Mouse (Mus musculus) liver, embryonic 15.5 days (tissue): ENCODE results near the gene Kcnab2. TPM values are rescaled to one million over a fixed set of nuclear protein-coding genes. Genes with fewer than 3 reads are reported as not detected.

Experiments used
- ATAC-seq: fragments of 200-750 bp; cut with Nextera tagmentation; 2 replicates; pipeline ENCODE4 v1.8.0; 2017; ENCODE audit warnings: moderate number of reproducible peaks, mild to moderate bottlenecking, moderate library complexity; ENCODE audit not compliant: insufficient read depth
- H3K27ac ChIP-seq: fragments of 300-500 bp; sonication (generic); replicated peaks from 2 replicates; pipeline ENCODE4 v1.5.1; 2015; ENCODE audit warnings: mild to moderate bottlenecking, inconsistent platforms
- H3K27me3 ChIP-seq: fragments of 300-500 bp; sonication (generic); 2 replicates; pipeline ENCODE4 v1.6.1; 2015; ENCODE audit warnings: mild to moderate bottlenecking, inconsistent platforms
- H3K36me3 ChIP-seq: fragments of 300-500 bp; sonication (generic); replicated peaks from 2 replicates; pipeline ENCODE4 v1.6.1; 2015; ENCODE audit warnings: moderate library complexity, mild to moderate bottlenecking, inconsistent platforms
- H3K4me1 ChIP-seq: fragments of 300-500 bp; sonication (generic); replicated peaks from 2 replicates; pipeline ENCODE4 v1.6.1; 2015; ENCODE audit warnings: inconsistent platforms
- H3K4me2 ChIP-seq: fragments of 300-500 bp; sonication (generic); 2 replicates; pipeline ENCODE4 v1.6.1; 2015; ENCODE audit warnings: moderate library complexity, mild to moderate bottlenecking, inconsistent platforms
- H3K4me3 ChIP-seq: fragments of 300-500 bp; sonication (generic); replicated peaks from 2 replicates; pipeline ENCODE4 v1.5.1; 2015; ENCODE audit warnings: mild to moderate bottlenecking, inconsistent platforms
- H3K9ac ChIP-seq: fragments of 300-500 bp; sonication (generic); 2 replicates; pipeline ENCODE4 v1.6.1; 2015; ENCODE audit warnings: moderate library complexity, mild to moderate bottlenecking, inconsistent platforms
- H3K9me3 ChIP-seq: fragments of 300-500 bp; sonication (generic); replicated peaks from 2 replicates; pipeline ENCODE4 v1.6.1; 2016; ENCODE audit warnings: inconsistent platforms
- WGBS: fragments of 180-500 bp; shearing (Covaris S2); methylation state at CpG from one replicate; pipeline ENCODE4 v1.1.7; 2015; ENCODE audit warnings: mixed read lengths; ENCODE audit not compliant: insufficient replicate concordance; 5-methylcytosine and 5-hydroxymethylcytosine counted together
- polyA plus RNA-seq: library from polyadenylated mRNA; unstranded; fragments of >200 nt; fragmentation: Nextera tagmentation; extraction: Ambion mirVana; gene quantifications from 2 replicates; pipeline ENCODE4 v1.2.1, GENCODE M21; 2015

Gene Kcnab2
- polyA plus RNA-seq, 1 experiment from 2014 or later: 8.5 TPM

- 44% methylated on average over 16 of the region's 16 CpGs for WGBS
- H3K27me3 ChIP-seq: no peaks in the 10 kb centered on the region
Measured at GRCm38 (mm10) chr4:152385644-152386043, 92.0 kb downstream of the Kcnab2 start.

GRCm38 (mm10) chr4:152382528-152383252 is 95.0 kb downstream of the Kcnab2 start:
- ATAC-seq: no peak
- Histone ChIP-seq H3K9me3 (no peaks in the 10 kb centered on the region), H3K9ac (no peak overlapping the region), H3K4me1 (no peaks in the 10 kb centered on the region), H3K27me3 (no peaks in the 10 kb centered on the region), H3K27ac (no peak overlapping the region), H3K36me3 (no peaks in the 10 kb centered on the region), H3K4me3 (no peak overlapping the region), H3K4me2 (no peak overlapping the region)
- WGBS: 70% methylated on average over 17 of the region's 17 CpGs

More at GRCm38 (mm10) chr4:152385644-152386043, 92.0 kb downstream of the Kcnab2 start:
- Histone ChIP-seq H3K4me2 (no peak overlapping the region), H3K36me3 (no peaks in the 10 kb centered on the region), H3K27ac (no peak overlapping the region), H3K4me1 (no peaks in the 10 kb centered on the region), H3K9me3 (no peaks in the 10 kb centered on the region), H3K4me3 (no peak overlapping the region), H3K9ac (no peak overlapping the region)
- no peak for ATAC-seq

DNA sequence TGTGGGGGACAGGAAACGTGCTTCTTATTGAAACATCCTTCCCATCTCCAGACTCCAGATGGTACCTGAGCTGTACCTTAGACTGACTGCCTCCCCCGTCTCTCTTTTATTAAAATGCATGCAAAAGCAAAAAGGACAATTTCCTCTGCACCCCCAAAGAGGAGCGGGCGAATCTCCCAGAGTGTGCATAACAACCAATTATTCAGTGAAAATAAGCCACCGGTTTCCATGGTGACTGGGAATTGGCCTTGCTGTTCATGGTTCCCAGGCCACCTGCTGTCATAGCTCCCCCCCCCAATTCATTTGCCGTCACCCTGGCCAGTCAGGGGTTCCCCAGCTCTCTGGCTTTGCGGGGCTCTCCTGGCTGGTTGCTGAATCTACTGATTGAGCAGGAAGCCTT is 112.4 kb downstream of the Kcnab2 start:
- Histone ChIP-seq H3K4me2 (no peak overlapping the region), H3K4me3 (no peak overlapping the region), H3K9ac (no peak overlapping the region), H3K4me1 (peaks cover 9% of the 10 kb centered on the region; the same call in 1 of the 2 replicates), H3K9me3 (no peaks in the 10 kb centered on the region), H3K27ac (no peak overlapping the region), H3K27me3 (peaks cover 11% of the 10 kb centered on the region), H3K36me3 (no peaks in the 10 kb centered on the region)
- 59% methylated on average over 7 of the region's 7 CpGs for WGBS
- no peak for ATAC-seq

- no peaks in the 10 kb centered on the region for H3K36me3 ChIP-seq
- no peak overlapping the region for H3K9ac ChIP-seq
- no peak overlapping the region for H3K4me2 ChIP-seq
- H3K27ac ChIP-seq: no peak overlapping the region
- H3K9me3 ChIP-seq: no peaks in the 10 kb centered on the region
- 13% methylated on average over 9 of the region's 9 CpGs for WGBS
- no peak overlapping the region for H3K4me3 ChIP-seq
- peaks cover 9% of the 10 kb centered on the region; the same call in 1 of the 2 replicates for H3K4me1 ChIP-seq
- peaks cover 22% of the 10 kb centered on the region for H3K27me3 ChIP-seq
- ATAC-seq: no peak
Measured at GRCm38 (mm10) chr4:152362180-152362579, 115.5 kb downstream of the Kcnab2 start.

DNA sequence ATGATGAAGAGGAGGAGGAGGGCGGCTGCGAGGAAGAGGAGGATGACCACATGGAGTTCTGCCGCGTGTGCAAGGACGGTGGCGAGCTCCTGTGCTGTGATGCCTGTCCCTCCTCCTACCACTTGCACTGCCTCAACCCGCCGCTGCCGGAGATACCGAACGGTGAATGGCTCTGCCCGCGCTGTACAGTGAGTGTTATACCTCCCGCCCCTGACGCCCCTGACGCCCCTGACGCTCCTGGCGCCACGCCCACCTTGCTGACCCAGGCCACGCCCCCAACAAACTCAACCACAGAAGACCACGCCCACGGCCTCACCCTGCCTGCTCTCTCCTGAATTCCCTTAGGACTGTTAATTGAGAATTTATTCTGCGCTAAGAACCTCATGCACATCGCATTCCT is 116.8 kb downstream of the Kcnab2 start:
- Histone ChIP-seq H3K27me3 (peaks cover 22% of the 10 kb centered on the region), H3K36me3 (no peaks in the 10 kb centered on the region), H3K4me3 (no peak overlapping the region), H3K27ac (no peak overlapping the region), H3K9me3 (no peaks in the 10 kb centered on the region), H3K9ac (no peak overlapping the region), H3K4me2 (peak overlapping the region; percentile 50), H3K4me1 (peaks cover 9% of the 10 kb centered on the region; the same call in 1 of the 2 replicates)
- WGBS: 3% methylated on average over 24 of the region's 24 CpGs
- no peak for ATAC-seq

DNA sequence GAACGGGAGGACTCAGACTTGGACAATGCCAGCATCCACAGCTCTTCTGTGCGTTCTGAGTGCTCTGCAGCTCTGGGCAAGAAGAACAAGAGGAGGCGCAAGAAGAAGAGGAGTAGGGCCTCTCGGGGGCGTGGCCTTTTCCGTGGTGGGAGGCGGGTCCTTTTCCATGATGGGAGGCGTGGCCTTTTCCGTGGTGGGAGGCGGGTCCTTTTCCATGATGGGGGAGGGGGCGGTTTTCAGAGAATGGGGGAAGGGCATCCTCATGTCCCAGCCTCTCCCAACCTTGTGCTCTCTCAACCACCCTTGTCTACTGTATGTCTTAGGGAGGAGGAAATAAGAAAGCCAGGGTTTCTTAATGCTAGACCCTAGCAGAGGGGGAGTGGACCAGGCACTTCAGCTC is 118.0 kb downstream of the Kcnab2 start:
- Histone ChIP-seq H3K4me3 (no peak overlapping the region), H3K27ac (no peak overlapping the region), H3K4me1 (peaks cover 9% of the 10 kb centered on the region; the same call in 1 of the 2 replicates), H3K9ac (no peak overlapping the region), H3K36me3 (no peaks in the 10 kb centered on the region), H3K9me3 (no peaks in the 10 kb centered on the region), H3K27me3 (peaks cover 22% of the 10 kb centered on the region), H3K4me2 (no peak overlapping the region)
- no peak for ATAC-seq
- WGBS: 4% methylated on average over 11 of the region's 11 CpGs

DNA sequence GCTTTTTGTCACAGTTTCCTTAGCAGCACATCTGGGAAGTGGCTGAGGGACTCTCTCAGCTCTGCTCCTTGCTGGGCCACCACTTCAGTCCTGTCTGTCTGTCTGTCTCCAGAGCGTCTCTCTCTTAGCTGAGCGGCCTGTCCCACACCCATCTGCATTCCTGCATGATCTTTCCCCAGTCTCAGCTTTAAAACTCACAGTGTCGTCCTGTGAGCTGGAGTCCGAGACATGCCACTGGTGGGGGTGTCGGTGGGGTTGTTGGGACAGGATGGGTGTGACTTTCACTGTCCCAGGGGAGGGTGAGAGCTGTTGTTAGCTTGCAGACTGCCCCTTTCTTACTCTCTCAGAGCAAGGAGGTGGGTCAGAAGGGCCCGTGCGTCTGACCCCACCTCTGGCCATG is 122.0 kb downstream of the Kcnab2 start:
- H3K4me3 ChIP-seq: no peak overlapping the region
- no peak overlapping the region for H3K27ac ChIP-seq
- H3K4me2 ChIP-seq: no peak overlapping the region
- no peak overlapping the region for H3K9ac ChIP-seq
- H3K27me3 ChIP-seq: peaks cover 31% of the 10 kb centered on the region
- peaks cover 3% of the 10 kb centered on the region; the same call in 1 of the 2 replicates for H3K4me1 ChIP-seq
- ATAC-seq: no peak
- no peaks in the 10 kb centered on the region for H3K9me3 ChIP-seq
- H3K36me3 ChIP-seq: no peaks in the 10 kb centered on the region
- 54% methylated on average over 7 of the region's 7 CpGs for WGBS

DNA sequence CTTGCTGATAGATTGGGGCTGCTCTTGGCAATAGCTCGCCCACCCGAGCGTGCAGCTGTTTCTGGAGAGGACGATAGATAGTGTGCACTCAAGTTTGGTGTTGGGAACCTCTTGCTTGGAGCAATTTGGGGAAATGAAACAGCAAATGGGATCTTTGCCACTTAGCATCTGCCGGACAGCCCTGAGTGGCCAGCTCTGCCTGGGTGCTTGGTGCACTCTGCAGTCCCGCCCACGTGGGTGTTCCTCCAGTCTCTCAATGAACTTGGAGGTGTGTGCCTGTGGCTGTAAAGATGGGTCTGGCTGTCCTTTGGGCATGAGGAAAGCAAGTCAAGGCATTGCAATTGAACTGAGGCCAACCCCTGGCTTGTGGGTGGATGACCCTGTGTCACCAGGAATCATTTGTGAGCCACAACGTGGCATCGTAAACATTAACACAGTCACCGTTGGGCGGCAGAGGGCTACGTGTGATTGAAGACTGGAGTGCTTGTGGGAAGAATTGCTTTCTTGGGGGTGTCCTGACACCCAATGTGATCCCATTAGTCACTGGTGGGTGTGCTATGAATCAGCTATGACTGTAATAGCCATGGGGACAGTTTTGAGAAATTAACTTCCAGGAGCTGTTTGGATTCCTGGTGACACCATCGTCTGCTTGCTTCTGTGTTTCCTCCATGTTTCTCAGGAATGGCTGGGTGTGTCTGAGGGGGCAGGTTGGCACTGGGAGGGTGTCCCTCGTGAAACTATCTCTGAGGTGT is 123.6 kb downstream of the Kcnab2 start:
- H3K4me2 ChIP-seq: no peak overlapping the region
- H3K4me3 ChIP-seq: no peak overlapping the region
- WGBS: 65% methylated on average over 14 of the region's 14 CpGs
- H3K27me3 ChIP-seq: peaks cover 34% of the 10 kb centered on the region
- H3K27ac ChIP-seq: no peak overlapping the region
- no peaks in the 10 kb centered on the region for H3K4me1 ChIP-seq
- no peak for ATAC-seq
- no peak overlapping the region for H3K9ac ChIP-seq
- no peaks in the 10 kb centered on the region for H3K9me3 ChIP-seq
- no peaks in the 10 kb centered on the region for H3K36me3 ChIP-seq

GRCm38 (mm10) chr4:152351422-152352305 is 126.0 kb downstream of the Kcnab2 start:
- Histone ChIP-seq H3K4me1 (no peaks in the 10 kb centered on the region), H3K9me3 (no peaks in the 10 kb centered on the region), H3K9ac (no peak overlapping the region), H3K4me2 (no peak overlapping the region), H3K4me3 (no peak overlapping the region), H3K27me3 (peaks cover 53% of the 10 kb centered on the region), H3K27ac (no peak overlapping the region), H3K36me3 (no peaks in the 10 kb centered on the region)
- WGBS: 9% methylated on average over 14 of the region's 14 CpGs
- ATAC-seq: no peak

GRCm38 (mm10) chr4:152350722-152351421 is 126.8 kb downstream of the Kcnab2 start:
- peaks cover 55% of the 10 kb centered on the region for H3K27me3 ChIP-seq
- WGBS: 24% methylated on average over 8 of the region's 8 CpGs
- no peak overlapping the region for H3K9ac ChIP-seq
- no peak for ATAC-seq
- H3K4me2 ChIP-seq: no peak overlapping the region
- no peaks in the 10 kb centered on the region for H3K4me1 ChIP-seq
- no peak overlapping the region for H3K27ac ChIP-seq
- no peaks in the 10 kb centered on the region for H3K36me3 ChIP-seq
- H3K9me3 ChIP-seq: no peaks in the 10 kb centered on the region
- no peak overlapping the region for H3K4me3 ChIP-seq
